ENCODE assay signal across 7 mouse cellular contexts in the genomic region with DNA sequence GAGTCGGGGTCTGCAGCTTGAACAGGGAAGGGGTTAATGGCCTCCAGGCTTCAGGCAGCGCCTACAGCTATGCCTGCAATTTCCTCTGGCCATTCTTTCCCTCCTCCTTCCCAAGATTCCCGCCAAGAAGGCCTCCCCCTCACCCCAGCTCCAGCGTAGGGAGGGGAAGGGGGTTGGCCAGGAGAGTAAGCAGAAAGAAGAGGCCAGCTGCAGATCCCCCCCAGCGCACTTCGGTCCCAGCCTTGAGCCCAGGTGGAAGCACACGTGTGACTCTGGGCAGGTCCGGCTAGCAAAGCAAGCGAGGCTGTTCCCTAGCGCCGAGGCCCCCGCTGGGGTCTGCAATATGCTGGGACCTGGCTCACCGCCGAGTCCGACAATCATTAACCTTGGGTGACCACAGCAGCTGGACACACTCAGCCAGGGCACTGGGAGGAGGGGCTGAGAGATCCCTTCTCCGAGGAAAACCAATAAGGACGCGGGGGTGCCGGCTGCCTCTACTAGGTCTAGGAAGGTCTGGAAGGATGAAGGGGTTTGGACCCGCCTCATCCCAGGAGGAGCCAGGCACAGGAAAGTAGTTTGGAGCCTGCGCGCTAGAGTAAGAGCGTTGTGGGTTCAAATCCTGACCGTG. TPM values are rescaled to one million over a fixed set of nuclear protein-coding genes. Genes with fewer than 3 reads are reported as not detected.
DNase-seq lines count a peak whose midpoint lies in the region; ATAC-seq and TF ChIP-seq lines count a peak whose summit lies in the region.

A gene (plus strand): TSS at position 212 of the 628 bp plus-strand sequence.

- 2% methylated on average over 24 of the region's 24 CpGs for WGBS in embryonic facial prominence, embryonic 15.5 days
- WGBS in heart, postnatal 0 days, result 7% methylated on average over 24 of the region's 24 CpGs

- H3K9ac ChIP-seq in embryonic facial prominence, embryonic 15.5 days, result peak within 1 kb of the TSS; percentile 56
- peak within 1 kb of the TSS; percentile 72 for H3K9ac ChIP-seq in heart, postnatal 0 days (replicated peaks; ENCODE audit: low read depth, low read length)

- peak; percentile 26 for ATAC-seq in embryonic facial prominence, embryonic 15.5 days (ENCODE audit: insufficient number of reproducible peaks, low FRiP score, low TSS enrichment, low read depth)
- ATAC-seq in heart, postnatal 0 days (ENCODE audit: insufficient read depth, low read depth), result peak; percentile 51

- H3K4me2 ChIP-seq in embryonic facial prominence, embryonic 15.5 days (replicated peaks), result peak within 1 kb of the TSS; percentile 89
- H3K4me2 ChIP-seq in heart, postnatal 0 days (ENCODE audit: low read depth, low read length), result peak within 1 kb of the TSS; percentile 73

- no peak for TF ChIP-seq EP300 in heart, postnatal 0 days (IDR thresholded peaks at IDR 0.05; ENCODE audit: low read depth)

- no peaks in the 10 kb centered on the region for H3K27me3 ChIP-seq in embryonic facial prominence, embryonic 15.5 days
- 0 out of 2 replicates have a peak, but pooled peaks cover 26% of the 10 kb centered on the region for H3K27me3 ChIP-seq in heart, postnatal 0 days (ENCODE audit: control insufficient read depth, insufficient read depth, low read length)

- TF ChIP-seq CTCF in heart, postnatal 0 days (IDR thresholded peaks at IDR 0.05; ENCODE audit: low read depth), result no peak

- H3K4me3 ChIP-seq in embryonic facial prominence, embryonic 15.5 days (replicated peaks), result peak within 1 kb of the TSS; percentile 64
- H3K4me3 ChIP-seq in heart, postnatal 0 days (ENCODE audit: low read depth, low read length), result peak within 1 kb of the TSS; percentile 59

- H3K27ac ChIP-seq in embryonic facial prominence, embryonic 15.5 days (replicated peaks), result peak within 1 kb of the TSS; percentile 92
- H3K27ac ChIP-seq in heart, postnatal 0 days (ENCODE audit: low read depth), result peak within 1 kb of the TSS; percentile 80

- peak; percentile 65 for DNase-seq in adrenal gland, postnatal 10 days
- peak; percentile 62 for DNase-seq in heart, postnatal 0 days (ENCODE audit: low spot score)
- peak; percentile 94 to 95 for DNase-seq in kidney, postnatal 25 days
- DNase-seq in mesoderm, embryonic 11.5 days (ENCODE audit: low read depth, low spot score), result peak; percentile 88
- DNase-seq in testis, postnatal 14 days (ENCODE audit: low spot score), result peak; percentile 82
- no peak for DNase-seq in cerebellum, adult 9-10 months

- no peaks in the 10 kb centered on the region for H3K9me3 ChIP-seq in embryonic facial prominence, embryonic 15.5 days (replicated peaks)
- H3K9me3 ChIP-seq in heart, postnatal 0 days (replicated peaks; ENCODE audit: control insufficient read depth, low read length), result no peaks in the 10 kb centered on the region

- peaks cover 48% of the 10 kb centered on the region for H3K4me1 ChIP-seq in embryonic facial prominence, embryonic 15.5 days
- H3K4me1 ChIP-seq in heart, postnatal 0 days (ENCODE audit: control insufficient read depth, insufficient read depth), result peaks cover 19% of the 10 kb centered on the region

- H3K36me3 ChIP-seq in embryonic facial prominence, embryonic 15.5 days, result no peaks in the 10 kb centered on the region; the same call in none of the 2 replicates
- H3K36me3 ChIP-seq in heart, postnatal 0 days (replicated peaks; ENCODE audit: control insufficient read depth, insufficient read depth, low read length), result peaks cover 7% of the 10 kb centered on the region

RNA-seq across cellular contexts. Expression of the gene that starts here (rescaled TPM):
- total RNA-seq in adrenal gland, postnatal 10 days (2021), result 10 to 100 TPM; 36.3 to 41.2 TPM
- 84.3 and 94.6 TPM in 2 replicates for polyA plus RNA-seq in embryonic facial prominence, embryonic 15.5 days (2015; fragmentation: Nextera tagmentation; extraction: Ambion mirVana)
- total RNA-seq in heart, postnatal 0 days (2014; rRNA removed; ENCODE audit: low replicate concordance), result 53.1 and 69.1 TPM in 2 replicates
- polyA plus RNA-seq in heart, postnatal 0 days (2015; fragmentation: Nextera tagmentation; extraction: Ambion mirVana), result 26.8 and 28.5 TPM in 2 replicates
